Mouse (Mus musculus): ENCODE measurements around the gene Atrnl1. TPM values are rescaled to one million over a fixed set of nuclear protein-coding genes. Genes with fewer than 3 reads are reported as not detected.
"Not testable (repeated sequence)": the region's sequence is repeated elsewhere in the genome, so short reads cannot be mapped to it uniquely, and the experiment has no call there.

Atrnl1 gene
- polyA plus RNA-seq, 1 experiment from 2014 or later: 5.6 TPM

DNA sequence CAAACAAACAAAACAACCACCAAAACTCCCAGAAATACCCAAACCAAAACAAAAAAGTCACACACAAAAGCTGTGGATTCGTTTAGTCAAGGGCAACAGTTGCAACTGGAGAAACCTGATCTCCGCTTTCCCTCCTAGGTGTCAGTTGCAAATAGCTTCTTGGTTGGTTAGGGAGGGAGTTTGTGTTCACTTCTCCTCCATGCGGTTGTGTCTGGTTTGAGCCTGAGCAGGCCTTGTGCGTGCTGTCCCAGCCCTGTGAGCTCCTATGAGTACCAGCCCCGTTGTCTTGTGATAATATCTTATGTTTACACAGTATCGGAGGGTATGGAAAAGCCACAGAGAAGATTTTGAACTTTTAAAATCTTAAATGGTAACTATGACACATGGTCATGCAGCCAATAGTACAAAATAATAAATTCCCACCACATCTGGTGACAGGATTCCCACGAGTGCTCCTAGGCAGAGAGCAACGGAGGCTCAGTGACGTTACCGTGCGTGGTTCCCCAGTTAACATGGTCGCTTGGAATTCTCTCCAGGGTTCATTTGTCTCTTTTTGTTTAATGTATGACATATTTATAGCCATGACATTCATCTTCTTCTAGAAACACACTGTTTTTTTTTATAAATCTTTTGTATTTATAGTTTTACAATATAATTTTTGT lies 46.7 kb downstream of the Atrnl1 start:
- Histone ChIP-seq H3K27ac (ENCODE audit: low read depth, low read length) (no peak overlapping the region), H3K4me2 (no peak overlapping the region), H3K4me3 (ENCODE audit: low read depth, low read length) (no peak overlapping the region), H3K9me3 (ENCODE audit: control insufficient read depth, low read length) (no peaks in the 10 kb centered on the region), H3K36me3 (ENCODE audit: control insufficient read depth, insufficient read depth, low read length) (no peaks in the 10 kb centered on the region), H3K27me3 (ENCODE audit: control insufficient read depth, insufficient read depth, low read length) (no peaks in the 10 kb centered on the region), H3K4me1 (ENCODE audit: control insufficient read depth, insufficient read depth, low read length) (no peaks in the 10 kb centered on the region), H3K9ac (ENCODE audit: low read length) (no peak overlapping the region)
- ATAC-seq (ENCODE audit: low FRiP score) (no peak), DNase-seq (ENCODE audit: low spot score, missing footprints) (no peak)
- 87% methylated on average over 12 of the region's 12 CpGs for WGBS

DNA sequence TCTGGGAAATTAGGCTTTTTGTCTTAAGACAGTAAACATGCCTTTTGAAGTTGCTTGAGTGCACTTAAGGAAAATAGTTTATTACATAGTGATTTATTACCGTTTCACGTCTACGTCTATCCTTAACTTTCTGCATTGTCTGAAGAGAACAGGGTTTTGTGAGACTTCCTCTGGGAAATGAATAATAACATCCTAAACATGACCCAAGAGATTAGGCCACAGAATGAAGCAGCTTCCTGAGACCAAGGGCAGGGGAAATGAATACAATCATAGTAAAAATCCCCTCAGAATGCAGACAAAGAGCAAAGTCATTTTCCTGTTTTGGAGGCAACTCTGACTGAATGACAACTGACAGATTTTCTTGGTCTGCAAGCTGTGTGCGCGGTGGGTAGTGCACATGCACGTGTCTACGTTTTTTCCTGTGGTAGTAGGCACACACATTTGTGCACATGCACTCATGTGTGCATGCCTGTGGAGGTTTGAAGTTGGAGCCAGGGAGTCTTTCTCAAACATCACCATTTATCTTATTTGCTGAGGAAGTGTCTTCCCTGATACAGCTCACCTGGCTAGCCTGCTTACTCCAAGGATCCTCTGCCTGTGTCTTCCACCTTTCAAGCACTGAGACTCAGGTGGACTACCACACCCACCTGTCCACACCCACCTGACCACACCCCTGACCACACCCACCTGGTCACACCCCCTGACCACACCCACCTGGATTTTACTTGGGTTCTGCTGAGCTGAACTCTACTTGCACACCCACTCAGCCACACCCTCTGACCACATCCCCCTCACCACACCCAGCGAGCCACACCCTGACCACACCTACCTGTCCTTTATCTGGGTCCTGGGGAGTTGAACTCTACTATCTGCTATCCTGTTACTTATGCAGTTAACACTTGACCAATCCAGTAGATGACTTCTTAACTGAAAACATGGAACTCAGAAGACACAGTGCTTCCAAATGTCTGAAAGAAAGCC lies 47.6 kb downstream of the Atrnl1 start:
- Histone ChIP-seq H3K27ac (ENCODE audit: low read depth, low read length) (no peak overlapping the region), H3K9ac (ENCODE audit: low read length) (no peak overlapping the region), H3K36me3 (ENCODE audit: control insufficient read depth, insufficient read depth, low read length) (no peaks in the 10 kb centered on the region), H3K4me1 (ENCODE audit: control insufficient read depth, insufficient read depth, low read length) (no peaks in the 10 kb centered on the region), H3K9me3 (ENCODE audit: control insufficient read depth, low read length) (no peaks in the 10 kb centered on the region), H3K27me3 (ENCODE audit: control insufficient read depth, insufficient read depth, low read length) (no peaks in the 10 kb centered on the region), H3K4me3 (ENCODE audit: low read depth, low read length) (no peak overlapping the region), H3K4me2 (no peak overlapping the region)
- 84% methylated on average over 8 of the region's 8 CpGs for WGBS
- ATAC-seq (ENCODE audit: low FRiP score): no peak
- no peak for DNase-seq (ENCODE audit: low spot score, missing footprints)

GRCm38 (mm10) chr19:57667011-57667410 lies 56.2 kb downstream of the Atrnl1 start:
- H3K27me3 ChIP-seq (ENCODE audit: control insufficient read depth, insufficient read depth, low read length): no peaks in the 10 kb centered on the region
- H3K4me2 ChIP-seq: no peak overlapping the region

GRCm38 (mm10) chr19:57667946-57668345 lies 57.1 kb downstream of the Atrnl1 start:
- H3K9me3 ChIP-seq (ENCODE audit: control insufficient read depth, low read length): no peaks in the 10 kb centered on the region
- H3K4me3 ChIP-seq (ENCODE audit: low read depth, low read length): no peak overlapping the region
- H3K36me3 ChIP-seq (ENCODE audit: control insufficient read depth, insufficient read depth, low read length): no peaks in the 10 kb centered on the region
- ATAC-seq (ENCODE audit: low FRiP score) (no peak), DNase-seq (ENCODE audit: low spot score, missing footprints) (no peak)
- H3K4me1 ChIP-seq (ENCODE audit: control insufficient read depth, insufficient read depth, low read length): no peaks in the 10 kb centered on the region
- H3K27me3 ChIP-seq (ENCODE audit: control insufficient read depth, insufficient read depth, low read length): no peaks in the 10 kb centered on the region
- no peak overlapping the region for H3K9ac ChIP-seq (ENCODE audit: low read length)
- no peak overlapping the region for H3K27ac ChIP-seq (ENCODE audit: low read depth, low read length)
- WGBS: 90% methylated on average over 10 of the region's 10 CpGs
- no peak overlapping the region for H3K4me2 ChIP-seq

More at GRCm38 (mm10) chr19:57667011-57667410, 56.2 kb downstream of the Atrnl1 start:
- WGBS: 71% methylated on average over 9 of the region's 9 CpGs
- Histone ChIP-seq H3K4me1 (ENCODE audit: control insufficient read depth, insufficient read depth, low read length) (no peaks in the 10 kb centered on the region), H3K36me3 (ENCODE audit: control insufficient read depth, insufficient read depth, low read length) (no peaks in the 10 kb centered on the region), H3K4me3 (ENCODE audit: low read depth, low read length) (no peak overlapping the region), H3K9ac (ENCODE audit: low read length) (no peak overlapping the region), H3K9me3 (ENCODE audit: control insufficient read depth, low read length) (no peaks in the 10 kb centered on the region), H3K27ac (ENCODE audit: low read depth, low read length) (no peak overlapping the region)
- ATAC-seq (ENCODE audit: low FRiP score) (no peak), DNase-seq (ENCODE audit: low spot score, missing footprints) (no peak)

DNA sequence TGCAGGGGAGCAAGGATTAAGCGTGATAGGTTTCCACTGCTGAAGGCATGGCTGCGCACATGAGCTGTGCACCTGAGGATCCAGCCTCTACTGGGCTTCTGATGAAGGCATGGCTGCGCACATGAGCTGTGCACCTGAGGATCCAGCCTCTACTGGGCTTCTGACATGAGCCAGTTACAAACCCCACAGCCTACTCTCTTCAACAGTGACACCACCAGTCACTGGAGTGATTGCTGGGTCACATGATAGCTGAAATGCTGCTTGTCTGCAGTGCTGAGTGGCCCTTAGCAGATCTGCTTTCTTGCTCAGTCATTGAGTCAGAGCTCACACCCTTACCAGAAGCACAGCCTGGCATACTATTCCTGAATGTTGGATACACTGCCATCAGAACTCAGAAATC lies 68.6 kb downstream of the Atrnl1 start:
- Histone ChIP-seq H3K9ac (ENCODE audit: low read length) (no peak overlapping the region), H3K4me3 (ENCODE audit: low read depth, low read length) (no peak overlapping the region), H3K4me2 (no peak overlapping the region), H3K4me1 (ENCODE audit: control insufficient read depth, insufficient read depth, low read length) (no peaks in the 10 kb centered on the region), H3K27ac (ENCODE audit: low read depth, low read length) (no peak overlapping the region), H3K27me3 (ENCODE audit: control insufficient read depth, insufficient read depth, low read length) (no peaks in the 10 kb centered on the region), H3K36me3 (ENCODE audit: control insufficient read depth, insufficient read depth, low read length) (no peaks in the 10 kb centered on the region), H3K9me3 (ENCODE audit: control insufficient read depth, low read length) (no peaks in the 10 kb centered on the region)
- DNase-seq (ENCODE audit: low spot score, missing footprints): no peak
- 90% methylated on average over 3 of the region's 3 CpGs for WGBS
- ATAC-seq (ENCODE audit: low FRiP score): no peak

DNA sequence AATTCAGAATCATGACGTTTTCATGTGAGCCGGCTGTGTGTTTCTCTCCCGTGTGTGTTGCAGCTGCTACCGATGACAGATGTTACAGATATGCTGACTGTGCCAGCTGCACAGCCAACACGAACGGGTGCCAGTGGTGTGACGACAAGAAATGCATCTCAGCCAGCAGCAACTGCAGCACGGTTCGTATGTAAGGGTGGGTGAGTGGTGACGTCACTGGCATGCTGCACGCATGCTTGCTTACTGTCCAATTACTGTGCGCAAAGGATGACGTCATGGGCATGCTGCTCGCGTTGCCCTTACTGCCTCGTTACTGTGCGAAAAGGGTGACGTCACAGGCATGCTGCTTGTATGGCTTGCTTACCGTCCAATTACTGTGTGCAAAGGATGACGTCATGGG lies 75.8 kb downstream of the Atrnl1 start:
- Histone ChIP-seq H3K27me3 (ENCODE audit: control insufficient read depth, insufficient read depth, low read length) (no peaks in the 10 kb centered on the region), H3K9me3 (ENCODE audit: control insufficient read depth, low read length) (no peaks in the 10 kb centered on the region), H3K9ac (ENCODE audit: low read length) (no peak overlapping the region), H3K4me3 (ENCODE audit: low read depth, low read length) (no peak overlapping the region), H3K4me1 (ENCODE audit: control insufficient read depth, insufficient read depth, low read length) (no peaks in the 10 kb centered on the region), H3K4me2 (no peak overlapping the region), H3K36me3 (ENCODE audit: control insufficient read depth, insufficient read depth, low read length) (no peaks in the 10 kb centered on the region), H3K27ac (ENCODE audit: low read depth, low read length) (no peak overlapping the region)
- 92% methylated on average over 20 of the region's 20 CpGs for WGBS
- peak; percentile 57 for DNase-seq (ENCODE audit: low spot score, missing footprints)
- ATAC-seq (ENCODE audit: low FRiP score): no peak

DNA sequence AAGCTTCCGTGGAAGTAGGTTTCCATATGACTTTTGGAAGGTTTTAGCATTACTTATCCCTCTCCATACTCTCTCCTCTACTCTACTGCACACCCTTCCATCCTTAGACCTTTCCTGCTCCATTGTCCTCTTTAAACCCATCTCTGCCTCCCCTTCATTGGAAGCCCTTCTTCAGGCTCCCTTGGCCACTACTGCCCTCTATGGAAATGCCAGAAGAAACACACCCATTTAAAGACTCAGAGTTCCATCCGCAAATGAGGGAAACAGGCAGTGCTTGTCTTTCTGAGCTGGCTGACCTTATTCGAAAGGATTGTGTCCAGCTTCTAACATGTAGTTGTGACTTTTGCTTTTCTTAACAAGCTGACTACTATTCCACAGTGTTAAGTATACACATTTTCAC lies 81.7 kb downstream of the Atrnl1 start:
- no peak for DNase-seq (ENCODE audit: low spot score, missing footprints)
- no peaks in the 10 kb centered on the region for H3K36me3 ChIP-seq (ENCODE audit: control insufficient read depth, insufficient read depth, low read length)
- no peaks in the 10 kb centered on the region for H3K27me3 ChIP-seq (ENCODE audit: control insufficient read depth, insufficient read depth, low read length)
- no peaks in the 10 kb centered on the region for H3K4me1 ChIP-seq (ENCODE audit: control insufficient read depth, insufficient read depth, low read length)
- no peak overlapping the region for H3K27ac ChIP-seq (ENCODE audit: low read depth, low read length)
- no peaks in the 10 kb centered on the region for H3K9me3 ChIP-seq (ENCODE audit: control insufficient read depth, low read length)
- 83% methylated on average over 3 of the region's 3 CpGs for WGBS
- H3K9ac ChIP-seq (ENCODE audit: low read length): no peak overlapping the region
- H3K4me3 ChIP-seq (ENCODE audit: low read depth, low read length): no peak overlapping the region
- no peak overlapping the region for H3K4me2 ChIP-seq
- ATAC-seq (ENCODE audit: low FRiP score): no peak

GRCm38 (mm10) chr19:57696781-57697180 lies 85.9 kb downstream of the Atrnl1 start:
- DNase-seq (ENCODE audit: low spot score, missing footprints); ATAC-seq (ENCODE audit: low FRiP score); H3K4me3 ChIP-seq (ENCODE audit: low read depth, low read length); H3K9ac ChIP-seq (ENCODE audit: low read length); H3K27ac ChIP-seq (ENCODE audit: low read depth, low read length); H3K27me3 ChIP-seq (ENCODE audit: control insufficient read depth, insufficient read depth, low read length); H3K4me1 ChIP-seq (ENCODE audit: control insufficient read depth, insufficient read depth, low read length); H3K36me3 ChIP-seq (ENCODE audit: control insufficient read depth, insufficient read depth, low read length); H3K4me2 ChIP-seq; H3K9me3 ChIP-seq (ENCODE audit: control insufficient read depth, low read length): not testable (repeated sequence)
- WGBS: 90% methylated on average over 5 of the region's 5 CpGs

GRCm38 (mm10) chr19:57713138-57713537 lies 102.3 kb downstream of the Atrnl1 start:
- H3K27me3 ChIP-seq (ENCODE audit: control insufficient read depth, insufficient read depth, low read length): no peaks in the 10 kb centered on the region
- H3K9me3 ChIP-seq (ENCODE audit: control insufficient read depth, low read length): no peaks in the 10 kb centered on the region
- no peaks in the 10 kb centered on the region for H3K36me3 ChIP-seq (ENCODE audit: control insufficient read depth, insufficient read depth, low read length)
- ATAC-seq (ENCODE audit: low FRiP score) (no peak), DNase-seq (ENCODE audit: low spot score, missing footprints) (no peak)
- H3K4me2 ChIP-seq: no peak overlapping the region
- no peak overlapping the region for H3K27ac ChIP-seq (ENCODE audit: low read depth, low read length)
- H3K9ac ChIP-seq (ENCODE audit: low read length): no peak overlapping the region
- WGBS: 89% methylated on average over 5 of the region's 5 CpGs
- H3K4me3 ChIP-seq (ENCODE audit: low read depth, low read length): no peak overlapping the region
- H3K4me1 ChIP-seq (ENCODE audit: control insufficient read depth, insufficient read depth, low read length): no peaks in the 10 kb centered on the region
